Mouse (Mus musculus) lung, adult 2 months (tissue): ENCODE measurements around the gene Ear6.

Source experiments
- CTCF ChIP-seq: fragments of 200-500 bp; IDR thresholded peaks from 2 replicates; pipeline ENCODE4 v1.5.1; 2011; ENCODE audit warnings: mild to moderate bottlenecking, low read length, control low read depth; ENCODE audit not compliant: insufficient read depth
- POLR2A ChIP-seq: fragments of 200-500 bp; IDR thresholded peaks from 2 replicates; pipeline ENCODE4 v1.6.1; 2011; ENCODE audit warnings: low read depth, mild to moderate bottlenecking, control low read depth, low read length, borderline replicate concordance; ENCODE audit errors: extremely low read depth

GRCm38 (mm10) chr14:51893094-51893794 is 39.7 kb downstream of the Ear6 start:
- TF ChIP-seq CTCF (no peak), POLR2A (no peak)
